Mouse (Mus musculus): ENCODE results near the gene Scn10a.

- TF ChIP-seq CTCF (conservative IDR thresholded peaks at IDR 0.05 in 1 of 2, IDR thresholded peaks at IDR 0.05 in 1 of 2; ENCODE audit: low read depth in 2 of 2, low read length in 2 of 2) (no peak), NELFE (IDR thresholded peaks at IDR 0.05; ENCODE audit: low read depth, low read length) (no peak), NRF1 (IDR thresholded peaks at IDR 0.05; ENCODE audit: low read depth, low read length) (no peak), POLR2A (IDR thresholded peaks at IDR 0.05; ENCODE audit: low read depth, low read length) (no peak), CHD1 (IDR thresholded peaks at IDR 0.05; ENCODE audit: low read depth, low read length) (no peak)
Observed at GRCm38 (mm10) chr9:119691505-119691904, 27.6 kb downstream of the Scn10a start.
